In genomic region chr11:5149249-5149648, GRCm38 (mm10) we compare ENCODE assay signal across 10 mouse cellular contexts. TPM values are rescaled to one million over a fixed set of nuclear protein-coding genes. Genes with fewer than 3 reads are reported as not detected.
A peak's percentile ranks its signal among the peaks of the same experiment; 100 is the strongest.
DNase-seq lines count a peak whose midpoint lies in the region; ATAC-seq and TF ChIP-seq lines count a peak whose summit lies in the region.
"Had no signal": no experiment of that assay in that cellular context is flagged by ENCODE, and none has a peak within 500 bp of the region (broad histone marks: within the 10 kb centered on the region; RNA-seq: fewer than 3 reads in every experiment).

No protein-coding gene starts in this region.

- H3K27ac ChIP-seq in lung, embryonic 14.5 days (ENCODE audit: low read depth) = no peak overlapping the region
- H3K27ac ChIP-seq in embryonic facial prominence, embryonic 10.5 days (replicated peaks) = 0 out of 2 replicates have a peak overlapping the region, but pooled peaks have one; percentile 31
- H3K27ac ChIP-seq in kidney, embryonic 14.5 days (ENCODE audit: low read depth, low read length) = peak overlapping the region; percentile 85
- H3K27ac ChIP-seq: midbrain, embryonic 12.5 days had no signal

- TF ChIP-seq CTCF in lung, embryonic 14.5 days (IDR thresholded peaks at IDR 0.05; ENCODE audit: low read depth) = no peak

- peak overlapping the region; percentile 21; the same call in 1 of the 2 replicates for H3K4me2 ChIP-seq in lung, embryonic 14.5 days
- H3K4me2 ChIP-seq in kidney, embryonic 14.5 days (replicated peaks; ENCODE audit: low read depth, low read length) = peak overlapping the region; percentile 85
- H3K4me2 ChIP-seq: midbrain, embryonic 12.5 days had no signal

- 13% methylated on average over 7 of the region's 7 CpGs for WGBS in lung, embryonic 14.5 days
- 35% methylated on average over 7 of the region's 7 CpGs for WGBS in embryonic facial prominence, embryonic 10.5 days
- 7% methylated on average over 7 of the region's 7 CpGs for WGBS in kidney, embryonic 14.5 days

- H3K4me3 ChIP-seq in lung, embryonic 14.5 days (ENCODE audit: low read depth, low read length) = no peak overlapping the region
- H3K4me3 ChIP-seq in embryonic facial prominence, embryonic 10.5 days = no peak overlapping the region
- no peak overlapping the region; the same call in 1 of the 2 replicates for H3K4me3 ChIP-seq in kidney, embryonic 14.5 days (ENCODE audit: low read length)
- H3K4me3 ChIP-seq: midbrain, embryonic 12.5 days had no signal

- no peak for ATAC-seq in lung, embryonic 14.5 days (ENCODE audit: insufficient read depth)
- peak; percentile 63; the same call in 1 of the 2 replicates for ATAC-seq in kidney, embryonic 14.5 days (ENCODE audit: low FRiP score, low TSS enrichment)
- 0 out of 2 replicates have a peak, but pooled peaks have one; percentile 10 for ATAC-seq in megakaryocyte progenitor cell, adult 5-6 weeks (replicated peaks; ENCODE audit: poor library complexity)
- ATAC-seq in erythroblast, adult 5-6 weeks (replicated peaks; ENCODE audit: low FRiP score, poor library complexity, severe bottlenecking) = no peak

- DNase-seq in lung, embryonic 14.5 days = peak; percentile 33
- DNase-seq in lung, postnatal 36 days = no peak
- DNase-seq in embryonic facial prominence, embryonic 10.5 days (ENCODE audit: low spot score) = no peak
- no peak for DNase-seq in right cerebral cortex, postnatal 10 days (ENCODE audit: low spot score in 2 of 2)
- DNase-seq in frontal cortex, postnatal 14 days (ENCODE audit: low spot score in 2 of 2) = no peak

- no peaks in the 10 kb centered on the region for H3K36me3 ChIP-seq in lung, embryonic 14.5 days (ENCODE audit: insufficient read depth)
- no peaks in the 10 kb centered on the region for H3K36me3 ChIP-seq in embryonic facial prominence, embryonic 10.5 days (replicated peaks)
- H3K36me3 ChIP-seq in kidney, embryonic 14.5 days (ENCODE audit: control insufficient read depth, insufficient read depth, low read length) = no peaks in the 10 kb centered on the region
- H3K36me3 ChIP-seq: G1E; midbrain, embryonic 12.5 days had no signal

- no peaks in the 10 kb centered on the region for H3K27me3 ChIP-seq in lung, embryonic 14.5 days (ENCODE audit: insufficient read depth, low read length)
- H3K27me3 ChIP-seq in embryonic facial prominence, embryonic 10.5 days (replicated peaks; ENCODE audit: low read depth, poor library complexity, severe bottlenecking) = peaks cover 54% of the 10 kb centered on the region
- no peaks in the 10 kb centered on the region; the same call in 1 of the 2 replicates for H3K27me3 ChIP-seq in kidney, embryonic 14.5 days (ENCODE audit: control insufficient read depth, insufficient read depth, low read length)

- H3K9ac ChIP-seq in lung, embryonic 14.5 days = no peak overlapping the region
- H3K9ac ChIP-seq in kidney, embryonic 14.5 days (ENCODE audit: low read depth, low read length) = peak overlapping the region; percentile 47
- H3K9ac ChIP-seq: midbrain, embryonic 12.5 days had no signal

- H3K4me1 ChIP-seq in lung, embryonic 14.5 days (ENCODE audit: insufficient read depth) = peaks cover 11% of the 10 kb centered on the region
- H3K4me1 ChIP-seq in embryonic facial prominence, embryonic 10.5 days = peaks cover 54% of the 10 kb centered on the region
- peaks cover 55% of the 10 kb centered on the region for H3K4me1 ChIP-seq in kidney, embryonic 14.5 days (ENCODE audit: control insufficient read depth, insufficient read depth, low read length)

- H3K9me3 ChIP-seq in lung, embryonic 14.5 days (ENCODE audit: low read depth, low read length) = no peaks in the 10 kb centered on the region
- H3K9me3 ChIP-seq in embryonic facial prominence, embryonic 10.5 days = no peaks in the 10 kb centered on the region
- no peaks in the 10 kb centered on the region for H3K9me3 ChIP-seq in kidney, embryonic 14.5 days (ENCODE audit: control insufficient read depth, low read length)
- H3K9me3 ChIP-seq: G1E; midbrain, embryonic 12.5 days had no signal

RNA-seq across cellular contexts. Expression of gene Emid1, which starts 2.8 kb away (rescaled TPM):
- 50.7 and 52.1 TPM in 2 replicates for polyA plus RNA-seq in lung, embryonic 14.5 days (2014; fragmentation: Nextera tagmentation; extraction: Ambion mirVana)
- 13.1 and 24.6 TPM in 2 replicates for polyA plus RNA-seq in embryonic facial prominence, embryonic 10.5 days (2016; fragmentation: Nextera tagmentation; extraction: Ambion mirVana)
- 141 and 178 TPM in 2 replicates for polyA plus RNA-seq in kidney, embryonic 14.5 days (2014; fragmentation: Nextera tagmentation; extraction: Ambion mirVana)
- total RNA-seq in megakaryocyte progenitor cell, adult 5-6 weeks (2015) = 3.5 and 5.5 TPM in 2 replicates
- 5.2 and 5.5 TPM in 2 replicates for total RNA-seq in megakaryocyte progenitor cell, adult 5-6 weeks (2017)
- total RNA-seq in erythroblast, adult 5-6 weeks (2015; ENCODE audit: low replicate concordance) = 1.0 TPM in 1 of 2 replicates, not detected in the other
- total RNA-seq in erythroblast, adult 5-6 weeks (2017; ENCODE audit: low replicate concordance) = 0.26 and 0.42 TPM in 2 replicates
- polyA plus RNA-seq: G1E had no signal

RNA-seq across cellular contexts. Expression of gene Ewsr1, which starts 50.2 kb away (rescaled TPM):
- polyA plus RNA-seq in lung, embryonic 14.5 days (2014; fragmentation: Nextera tagmentation; extraction: Ambion mirVana) = 398 and 449 TPM in 2 replicates
- 961 and 969 TPM in 2 replicates for polyA plus RNA-seq in embryonic facial prominence, embryonic 10.5 days (2016; fragmentation: Nextera tagmentation; extraction: Ambion mirVana)
- polyA plus RNA-seq in kidney, embryonic 14.5 days (2014; fragmentation: Nextera tagmentation; extraction: Ambion mirVana) = 506 and 517 TPM in 2 replicates
- total RNA-seq in megakaryocyte progenitor cell, adult 5-6 weeks (2015) = 183 and 217 TPM in 2 replicates
- 513 and 628 TPM in 2 replicates for total RNA-seq in megakaryocyte progenitor cell, adult 5-6 weeks (2017)
- 139 and 186 TPM in 2 replicates for total RNA-seq in erythroblast, adult 5-6 weeks (2015; ENCODE audit: low replicate concordance)
- total RNA-seq in erythroblast, adult 5-6 weeks (2017; ENCODE audit: low replicate concordance) = 453 and 581 TPM in 2 replicates

RNA-seq across cellular contexts. Expression of gene Rhbdd3, which starts 50.5 kb away (rescaled TPM):
- 27.9 and 29.9 TPM in 2 replicates for polyA plus RNA-seq in lung, embryonic 14.5 days (2014; fragmentation: Nextera tagmentation; extraction: Ambion mirVana)
- 30.8 and 31.9 TPM in 2 replicates for polyA plus RNA-seq in embryonic facial prominence, embryonic 10.5 days (2016; fragmentation: Nextera tagmentation; extraction: Ambion mirVana)
- polyA plus RNA-seq in kidney, embryonic 14.5 days (2014; fragmentation: Nextera tagmentation; extraction: Ambion mirVana) = 25.5 and 29.0 TPM in 2 replicates
- 8.5 and 10.2 TPM in 2 replicates for total RNA-seq in megakaryocyte progenitor cell, adult 5-6 weeks (2015)
- 22.2 and 33.8 TPM in 2 replicates for total RNA-seq in megakaryocyte progenitor cell, adult 5-6 weeks (2017)
- 5.6 and 9.2 TPM in 2 replicates for total RNA-seq in erythroblast, adult 5-6 weeks (2015; ENCODE audit: low replicate concordance)
- 4.5 and 10.9 TPM in 2 replicates for total RNA-seq in erythroblast, adult 5-6 weeks (2017; ENCODE audit: low replicate concordance)

Comparison
In these comparisons a context has a peak if more than half of its experiments do, and no peak if none do; other contexts are left out.
1. ATAC-seq: peak in kidney, embryonic 14.5 days (single experiment) and megakaryocyte progenitor cell, adult 5-6 weeks (single experiment); none in lung, embryonic 14.5 days (single experiment) and erythroblast, adult 5-6 weeks (single experiment).